Comparison of ENCODE assay signal across 8 mouse cellular contexts in the genomic region with DNA sequence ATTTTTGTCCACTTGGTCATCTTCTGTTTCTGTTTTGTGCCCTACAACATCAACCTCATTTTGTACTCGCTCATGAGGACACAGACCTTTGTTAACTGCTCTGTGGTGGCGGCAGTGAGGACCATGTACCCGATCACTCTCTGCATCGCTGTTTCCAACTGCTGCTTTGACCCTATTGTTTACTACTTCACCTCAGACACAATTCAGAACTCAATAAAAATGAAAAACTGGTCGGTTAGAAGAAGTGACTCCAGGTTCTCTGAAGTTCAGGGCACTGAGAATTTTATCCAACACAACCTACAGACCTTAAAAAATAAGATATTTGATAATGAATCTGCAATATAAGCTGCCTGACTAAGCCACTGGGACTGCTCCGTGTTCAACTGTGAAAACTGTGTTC. TPM values are rescaled to one million over a fixed set of nuclear protein-coding genes. Genes with fewer than 3 reads are reported as not detected.
DNase-seq lines count a peak whose midpoint lies in the region; ATAC-seq and TF ChIP-seq lines count a peak whose summit lies in the region.

No protein-coding gene starts in this region.

- H3K36me3 ChIP-seq in G1E (replicated peaks) = peaks cover 30% of the 10 kb centered on the region
- H3K36me3 ChIP-seq in forebrain, embryonic 14.5 days (ENCODE audit: control insufficient read depth, insufficient read depth, low read length) = no peaks in the 10 kb centered on the region

- peak overlapping the region; percentile 77 for H3K9ac ChIP-seq in forebrain, embryonic 14.5 days (ENCODE audit: low read length)

- peak overlapping the region; percentile 82; the same call in 1 of the 2 replicates for H3K27ac ChIP-seq in forebrain, embryonic 14.5 days (ENCODE audit: low read depth, low read length)

- TF ChIP-seq CTCF in G1E (IDR thresholded peaks at IDR 0.05; ENCODE audit: low read depth, low read length) = no peak

- WGBS in forebrain, embryonic 14.5 days = under 1% methylated on average over 6 of the region's 6 CpGs

- peak overlapping the region; percentile 63 for H3K4me2 ChIP-seq in forebrain, embryonic 14.5 days (ENCODE audit: low read length)

- no peaks in the 10 kb centered on the region for H3K27me3 ChIP-seq in G1E (ENCODE audit: insufficient read depth, low read length)
- H3K27me3 ChIP-seq in forebrain, embryonic 14.5 days (replicated peaks; ENCODE audit: control insufficient read depth, insufficient read depth, low read length) = no peaks in the 10 kb centered on the region

- peak overlapping the region; percentile 68 for H3K4me3 ChIP-seq in G1E (ENCODE audit: low read depth, low read length)
- H3K4me3 ChIP-seq in forebrain, embryonic 14.5 days (ENCODE audit: low read depth, low read length) = peak overlapping the region; percentile 48

- no peak; the same call in 1 of the 2 replicates for ATAC-seq in G1E (ENCODE audit: extremely low read depth, insufficient number of reproducible peaks, low FRiP score, poor library complexity, severe bottlenecking)
- ATAC-seq in forebrain, embryonic 14.5 days = peak; percentile 65
- ATAC-seq in megakaryocyte progenitor cell, adult 5-6 weeks (replicated peaks; ENCODE audit: poor library complexity) = peak; percentile 53

- no peaks in the 10 kb centered on the region for H3K9me3 ChIP-seq in G1E (replicated peaks)
- no peaks in the 10 kb centered on the region for H3K9me3 ChIP-seq in forebrain, embryonic 14.5 days (replicated peaks; ENCODE audit: control insufficient read depth, low read length)

- DNase-seq in 3134 (ENCODE audit: extremely low read depth, insufficient read length, low spot score) (peak; percentile 25), G1E (ENCODE audit: low spot score) (no peak)
- peak; percentile 59 for DNase-seq in forebrain, embryonic 14.5 days (ENCODE audit: low spot score)
- peak; percentile 24 for DNase-seq in kidney, adult 11 months
- DNase-seq in thymus, postnatal 25 days = peak; percentile 50
- DNase-seq in right cerebral cortex, adult 2 months (ENCODE audit: low spot score in 2 of 2) = no peak
- no peak for DNase-seq in layer of hippocampus, adult 9-10 months (ENCODE audit: low spot score)

- H3K4me1 ChIP-seq in G1E (ENCODE audit: insufficient read depth, low read depth, low read length) = peaks cover 22% of the 10 kb centered on the region
- H3K4me1 ChIP-seq in forebrain, embryonic 14.5 days (ENCODE audit: control insufficient read depth, insufficient read depth, low read length) = peaks cover 2% of the 10 kb centered on the region; the same call in 1 of the 2 replicates

RNA-seq across cellular contexts. Expression of a gene that starts 1.6 kb away (rescaled TPM):
- total RNA-seq in G1E (2014; fragmentation: Nextera tagmentation) = 2.0 and 3.1 TPM in 2 replicates
- total RNA-seq in G1E (2017) = 4.1 and 4.5 TPM in 2 replicates
- 0.03 and 0.05 TPM in 2 replicates for polyA plus RNA-seq in G1E (2012)
- 5.8 and 6.1 TPM in 2 replicates for polyA plus RNA-seq in forebrain, embryonic 14.5 days (2014; fragmentation: Nextera tagmentation; extraction: Ambion mirVana)
- total RNA-seq in megakaryocyte progenitor cell, adult 5-6 weeks (2015) = 17.2 and 21.6 TPM in 2 replicates
- 10.3 and 14.5 TPM in 2 replicates for total RNA-seq in megakaryocyte progenitor cell, adult 5-6 weeks (2017)

Comparison
In these comparisons a context has a peak if more than half of its experiments do, and no peak if none do; other contexts are left out.
1. DNase-seq: peak in 3134 (single experiment), forebrain, embryonic 14.5 days (single experiment), kidney, adult 11 months (single experiment) and thymus, postnatal 25 days (single experiment); none in G1E (single experiment), right cerebral cortex, adult 2 months (0 of 2) and layer of hippocampus, adult 9-10 months (single experiment).